Mouse (Mus musculus) bone marrow, adult 2 months (tissue): ENCODE results near the gene Tead2.

Experiments used
- CTCF ChIP-seq: fragments of 200-500 bp; IDR thresholded peaks from 2 replicates; pipeline ENCODE4 v1.5.1; 2011; ENCODE audit warnings: low read length, control low read depth; ENCODE audit not compliant: control insufficient read depth, insufficient read depth
- POLR2A ChIP-seq: fragments of 200-500 bp; IDR thresholded peaks from 2 replicates; pipeline ENCODE4 v1.6.1; 2011; ENCODE audit warnings: low read depth, mild to moderate bottlenecking, control low read depth, low read length, borderline replicate concordance; ENCODE audit not compliant: control insufficient read depth

DNA sequence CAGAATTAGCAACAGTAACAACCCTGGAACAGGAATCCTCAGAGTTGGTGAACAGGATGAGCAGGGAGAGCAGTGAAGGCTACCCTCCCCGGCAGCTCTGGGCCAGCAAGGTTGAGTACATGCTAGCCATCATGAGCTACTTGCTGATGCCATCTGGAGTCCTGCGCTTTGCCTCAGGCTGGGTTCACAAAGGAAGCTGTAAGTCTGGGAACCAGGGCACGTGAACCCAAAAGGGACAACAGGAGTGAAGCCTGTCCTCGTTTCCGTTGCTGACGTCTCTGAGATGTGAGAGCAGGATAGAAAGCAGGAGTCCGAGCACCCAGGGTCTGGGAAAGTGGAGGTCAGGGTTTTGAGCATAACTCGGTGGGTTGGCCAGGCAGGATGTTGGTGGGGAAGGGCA is 43.7 kb downstream of the Tead2 start:
- TF ChIP-seq CTCF = no peak
- TF ChIP-seq POLR2A = no peak
